Mouse (Mus musculus): ENCODE data around the gene Gm20441.
A peak's percentile ranks its signal among the peaks of the same experiment; 100 is the strongest.
"Not testable (repeated sequence)": the region's sequence is repeated elsewhere in the genome, so short reads cannot be mapped to it uniquely, and the experiment has no call there.

Gm20441 gene

DNA sequence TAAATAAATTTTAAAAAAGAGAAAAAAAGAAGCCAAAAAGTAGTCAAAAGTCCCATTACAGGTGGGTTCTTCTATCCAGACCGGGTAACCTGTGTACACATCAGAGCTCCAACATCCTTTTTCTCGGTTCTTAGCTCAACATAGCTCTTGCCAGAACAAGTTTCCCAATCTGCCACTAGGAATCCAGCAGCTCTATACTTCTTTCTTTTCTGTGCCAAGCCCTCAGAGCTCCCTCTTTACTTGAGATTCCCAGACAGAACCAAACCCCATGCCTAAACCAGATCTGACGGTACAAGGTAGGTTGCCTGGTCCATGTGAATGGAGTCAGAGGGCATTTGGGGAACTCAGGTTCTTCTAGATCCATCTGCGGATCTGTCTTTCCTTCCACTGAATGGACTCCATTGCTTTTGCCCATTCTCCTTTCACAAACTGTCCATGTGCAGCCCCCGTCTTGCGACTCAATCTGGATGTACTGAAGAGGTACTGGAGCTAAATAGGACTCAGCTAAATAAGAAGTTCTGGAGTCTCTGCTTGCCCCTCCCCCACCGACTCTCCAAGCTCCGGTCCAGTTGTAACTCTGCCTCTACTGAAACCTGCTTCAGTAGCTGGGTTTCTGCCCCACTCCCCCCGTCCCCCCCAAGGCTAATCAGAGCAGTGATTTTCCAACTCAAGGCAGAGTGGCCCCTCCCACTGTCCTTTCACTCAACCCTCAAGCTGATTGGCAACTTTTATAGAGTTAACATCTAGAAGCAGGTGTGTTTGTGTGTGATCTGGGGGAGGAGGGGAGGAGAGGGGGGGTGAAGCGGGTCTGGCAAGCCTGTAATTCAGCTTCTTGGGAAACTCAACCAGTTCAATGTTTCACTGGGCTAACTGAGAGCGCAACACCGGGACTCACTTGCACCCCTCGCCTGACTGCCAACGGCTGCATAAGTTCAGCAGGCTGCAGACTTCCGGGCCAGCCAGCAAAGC, 1.3 kb downstream of the Gm20441 start:
- no peak for DNase-seq (ENCODE audit: low spot score in 2 of 2)

DNA sequence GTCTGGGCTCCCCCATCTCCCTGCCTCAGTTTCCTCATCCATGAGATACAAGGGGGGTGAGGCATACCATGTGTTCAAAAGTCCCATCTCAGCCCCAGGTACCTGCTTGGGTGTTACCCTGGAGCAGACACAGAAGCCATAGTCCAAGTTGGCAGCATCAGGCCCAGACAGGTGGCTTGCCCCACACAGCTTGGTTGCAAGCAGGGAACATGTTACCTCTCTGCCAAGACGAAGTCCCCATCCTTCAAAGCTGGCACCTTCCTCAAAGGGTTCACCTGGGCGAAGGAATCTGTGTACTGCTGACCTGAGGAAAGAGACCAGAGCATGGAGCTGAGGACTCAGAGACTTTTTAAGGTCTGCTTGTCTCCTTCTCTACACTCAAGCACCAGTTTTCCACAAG, 2.9 kb downstream of the Gm20441 start:
- no peak for DNase-seq (ENCODE audit: low spot score in 2 of 2)

DNA sequence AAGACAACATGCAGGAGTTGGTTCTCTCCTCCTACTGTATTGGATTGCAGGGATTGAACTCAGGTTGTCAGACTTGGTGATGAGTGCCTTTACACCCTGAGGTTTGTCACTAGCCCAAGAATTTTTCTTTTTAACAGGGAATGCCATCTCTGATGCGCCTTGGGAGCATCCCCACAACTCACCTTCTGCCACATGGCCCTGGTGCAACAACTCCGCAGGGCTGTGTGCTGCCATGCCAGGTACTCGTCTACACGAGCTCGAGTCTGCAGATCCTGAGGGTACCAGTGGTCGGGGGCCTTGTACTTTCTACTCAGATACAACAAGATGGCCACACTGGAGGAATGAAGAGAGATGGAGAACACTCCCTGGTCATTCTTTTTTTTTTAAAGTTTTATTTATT, 4.2 kb downstream of the Gm20441 start:
- DNase-seq (ENCODE audit: low spot score in 2 of 2) = no peak

DNA sequence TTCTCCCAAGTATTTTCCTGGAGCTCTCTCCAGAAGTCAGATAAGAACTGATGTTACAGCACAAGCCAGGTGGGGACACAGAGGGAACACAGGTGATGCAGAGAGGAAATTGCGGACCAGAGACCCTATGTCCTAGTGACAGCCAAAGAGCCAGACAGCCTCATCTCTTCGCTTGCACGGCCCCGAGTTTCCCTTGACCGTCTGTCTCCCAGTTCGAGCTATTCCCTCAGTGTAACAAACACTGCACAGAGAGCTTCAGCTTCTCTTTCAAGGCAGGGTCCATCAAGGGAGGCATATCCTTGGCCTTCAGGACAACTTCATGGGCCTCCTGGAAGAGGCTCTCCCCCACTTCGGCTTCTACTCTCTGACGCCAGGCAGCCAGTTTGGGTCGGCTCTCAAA, 6.2 kb downstream of the Gm20441 start:
- no peak for DNase-seq (ENCODE audit: low spot score in 2 of 2)

DNA sequence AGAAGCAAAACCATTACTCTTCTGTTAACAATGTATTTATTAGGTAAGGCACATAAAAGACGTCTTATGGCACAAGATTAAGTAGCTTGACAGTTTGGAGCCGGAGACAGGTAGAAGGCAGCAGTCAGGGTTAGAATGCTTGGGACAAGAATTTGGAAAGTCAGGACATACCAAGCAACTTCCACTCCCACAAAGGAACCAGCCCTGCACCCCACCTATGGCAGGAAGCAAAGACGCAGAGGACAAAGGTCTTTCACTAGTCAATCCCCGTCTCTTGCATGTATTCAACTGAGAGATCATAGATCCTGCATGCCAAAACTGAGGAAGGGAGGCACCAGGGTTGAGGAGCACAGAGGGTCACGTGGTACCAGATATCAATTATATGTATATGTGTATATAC, 6.7 kb downstream of the Gm20441 start:
- DNase-seq (ENCODE audit: low spot score in 2 of 2) = no peak

DNA sequence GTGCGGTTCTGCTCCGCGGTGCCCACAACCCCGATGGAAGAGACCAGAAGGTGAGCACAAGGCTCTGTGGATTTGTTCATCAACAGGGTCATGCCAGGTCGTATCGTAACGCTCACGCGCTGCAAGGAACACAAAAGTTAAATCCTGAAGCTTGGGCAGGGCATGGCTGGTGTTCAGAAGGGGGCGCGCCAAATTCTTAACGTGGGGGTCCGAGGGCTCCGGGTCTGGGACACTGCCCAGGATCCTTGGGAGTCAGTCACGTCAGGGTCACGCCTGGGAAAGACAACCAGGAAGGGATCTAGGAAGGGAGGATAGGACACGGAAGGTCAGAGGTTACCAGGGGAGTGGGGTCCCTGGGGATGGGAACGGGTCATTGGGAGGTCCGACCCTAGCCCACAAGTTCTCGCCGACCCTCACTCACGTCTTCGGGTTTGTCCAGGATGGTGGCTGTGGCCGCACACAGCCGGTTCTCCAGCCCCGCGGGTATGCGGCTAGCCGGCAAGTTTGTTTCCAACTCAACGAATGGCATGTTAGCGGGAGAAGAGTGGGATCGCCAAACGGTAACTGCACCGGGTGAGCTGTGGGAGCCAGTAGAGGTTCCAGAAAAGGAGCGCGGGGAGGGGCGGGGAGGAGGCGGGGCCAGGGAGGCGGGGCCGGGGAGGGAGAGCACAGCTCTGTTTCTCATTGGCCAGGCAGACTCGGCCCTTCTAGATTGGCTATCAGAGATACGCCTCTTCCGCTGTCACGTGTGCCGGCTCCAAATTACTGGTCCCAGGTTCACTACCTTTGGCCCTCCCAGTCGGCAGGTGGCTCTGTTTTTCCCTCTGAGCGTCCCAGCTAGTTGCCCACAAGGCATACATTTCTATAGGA, 7.7 kb downstream of the Gm20441 start, which contains the start of gene Ddt:
Ddt (minus strand) TSS at position 620 of the 870 bp plus-strand sequence.
- peak; percentile 83 to 87 for DNase-seq (ENCODE audit: low spot score in 2 of 2)

GRCm38 (mm10) chr10:75767756-75768155, 13.0 kb downstream of the Gm20441 start:
- not testable (repeated sequence) for DNase-seq (ENCODE audit: low spot score in 2 of 2)

GRCm38 (mm10) chr10:75766856-75767255, 13.9 kb downstream of the Gm20441 start:
- no peak for DNase-seq (ENCODE audit: low spot score in 2 of 2)

GRCm38 (mm10) chr10:75764519-75765473, 16.0 kb downstream of the Gm20441 start:
- DNase-seq (ENCODE audit: low spot score in 2 of 2) = peak; percentile 43 to 67

GRCm38 (mm10) chr10:75763682-75764518, 16.9 kb downstream of the Gm20441 start, which contains the start of gene Cabin1:
Gene Cabin1, minus strand, starts transcription at chr10:75764341.
- DNase-seq (ENCODE audit: low spot score in 2 of 2) = peak; percentile 97

DNA sequence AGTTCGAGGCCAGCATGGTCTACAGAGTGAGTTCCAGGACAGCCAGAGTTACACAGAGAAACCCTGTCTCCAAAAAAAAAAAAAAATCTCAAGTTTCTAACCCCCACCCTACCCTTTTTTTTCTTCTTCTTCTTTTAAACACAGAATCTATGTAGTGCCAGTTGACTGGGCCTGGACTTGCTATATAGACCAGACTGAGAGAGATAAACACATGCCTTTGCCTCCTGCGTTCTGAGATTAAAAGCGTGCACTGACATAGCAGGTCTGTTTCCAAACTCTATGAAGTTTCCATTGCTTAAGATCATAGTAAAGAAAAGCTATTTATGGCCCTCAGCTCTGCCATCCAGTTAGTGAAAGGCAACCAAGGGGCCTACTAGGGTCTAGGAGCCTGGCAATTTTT, 18.3 kb downstream of the Gm20441 start:
- DNase-seq (ENCODE audit: low spot score in 2 of 2) = no peak

DNA sequence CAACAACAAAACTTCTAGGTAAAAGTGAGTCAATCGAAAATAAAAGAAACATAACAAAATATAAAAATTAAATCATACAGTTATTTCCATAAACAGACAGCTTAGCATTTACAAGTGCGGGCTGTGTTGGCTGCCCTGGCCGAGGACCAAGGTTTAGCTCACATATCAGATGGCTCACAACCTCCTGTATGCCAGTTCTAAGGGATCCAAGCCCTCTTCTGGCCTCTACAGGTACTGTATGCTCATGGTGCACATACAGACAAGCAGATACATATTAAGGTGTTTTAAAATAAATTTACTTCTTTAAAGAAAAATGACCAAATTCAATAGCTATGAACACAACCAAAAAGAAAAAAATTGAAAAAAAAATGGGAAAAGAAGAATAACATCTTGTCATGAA, 20.4 kb downstream of the Gm20441 start:
- DNase-seq (ENCODE audit: low spot score in 2 of 2) = no peak

- no peak for DNase-seq (ENCODE audit: low spot score in 2 of 2)
These were observed 24.0 kb downstream of the Gm20441 start for GRCm38 (mm10) chr10:75756719-75757118.

- peak; percentile 28 to 65 for DNase-seq (ENCODE audit: low spot score in 2 of 2)
These were observed 36.7 kb downstream of the Gm20441 start for GRCm38 (mm10) chr10:75744017-75744416.

GRCm38 (mm10) chr10:75743369-75743768, 37.4 kb downstream of the Gm20441 start:
- DNase-seq (ENCODE audit: low spot score in 2 of 2) = no peak

DNA sequence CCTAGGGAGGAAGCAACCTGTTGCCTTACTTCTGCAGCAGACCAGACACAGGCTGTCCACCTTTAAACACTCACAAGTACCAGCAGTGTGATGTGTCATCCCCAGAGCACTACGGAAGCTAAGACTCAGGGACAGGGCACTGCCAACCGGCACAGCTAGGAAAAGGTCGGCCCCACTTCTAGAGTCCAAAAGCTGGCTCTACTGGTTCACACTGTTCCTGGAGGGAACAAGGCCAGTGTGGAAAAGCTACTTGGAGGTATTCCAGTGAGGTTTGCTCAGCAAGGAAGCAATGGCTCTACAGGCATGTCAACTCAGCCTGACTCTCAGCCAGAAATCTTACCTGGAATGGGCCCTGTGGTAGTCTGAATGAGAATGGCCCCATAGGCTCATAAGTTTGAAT, 39.9 kb downstream of the Gm20441 start:
- no peak for DNase-seq (ENCODE audit: low spot score in 2 of 2)

GRCm38 (mm10) chr10:75725449-75725848, 55.3 kb downstream of the Gm20441 start:
- no peak for DNase-seq (ENCODE audit: low spot score in 2 of 2)
